Mouse (Mus musculus) midbrain, postnatal 0 days (tissue): ENCODE data around the gene Prn. TPM values are rescaled to one million over a fixed set of nuclear protein-coding genes. Genes with fewer than 3 reads are reported as not detected.

Source experiments
- ATAC-seq: fragments of 200-750 bp; cut with Nextera tagmentation; 2 replicates; pipeline ENCODE4 v1.8.0; 2017; ENCODE audit warnings: moderate number of reproducible peaks, mild to moderate bottlenecking, moderate TSS enrichment, moderate library complexity; ENCODE audit not compliant: low FRiP score
- DNase-seq: peaks from one replicate; pipeline ENCODE4 v3.0.0-alpha.2; 2015; ENCODE audit warnings: low spot score
- H3K27ac ChIP-seq: fragments of 300-500 bp; sonication (generic); 2 replicates; pipeline ENCODE4 v1.5.1; 2014; ENCODE audit warnings: low read depth, mild to moderate bottlenecking, low read length, mixed read lengths
- H3K27me3 ChIP-seq: fragments of 300-500 bp; sonication (generic); 2 replicates; pipeline ENCODE4 v1.6.1; 2014; ENCODE audit warnings: low read length, control low read depth, mixed read lengths; ENCODE audit not compliant: insufficient read depth
- H3K36me3 ChIP-seq: fragments of 300-500 bp; sonication (generic); 2 replicates; pipeline ENCODE4 v1.6.1; 2014; ENCODE audit warnings: low read length, control low read depth, mixed read lengths; ENCODE audit not compliant: insufficient read depth
- H3K4me1 ChIP-seq: fragments of 300-500 bp; sonication (generic); 2 replicates; pipeline ENCODE4 v1.6.1; 2014; ENCODE audit warnings: mild to moderate bottlenecking, control low read depth, antibody characterized with exemption, low read length, mixed read lengths; ENCODE audit not compliant: insufficient read depth
- H3K4me2 ChIP-seq: fragments of 300-500 bp; sonication (generic); 2 replicates; pipeline ENCODE4 v1.6.1; 2014; ENCODE audit warnings: low read depth, mild to moderate bottlenecking, low read length, mixed read lengths; ENCODE audit not compliant: poor library complexity, severe bottlenecking
- H3K4me3 ChIP-seq: fragments of 300-500 bp; sonication (generic); 2 replicates; pipeline ENCODE4 v1.5.1; 2014; ENCODE audit warnings: low read depth, mild to moderate bottlenecking, low read length, moderate library complexity
- H3K9ac ChIP-seq: fragments of 300-500 bp; sonication (generic); replicated peaks from 2 replicates; pipeline ENCODE4 v1.6.1; 2014; ENCODE audit warnings: mild to moderate bottlenecking, low read length, moderate library complexity, mixed read lengths; ENCODE audit not compliant: poor library complexity, severe bottlenecking
- H3K9me3 ChIP-seq: fragments of 300-500 bp; sonication (generic); 2 replicates; pipeline ENCODE4 v1.6.1; 2016; ENCODE audit warnings: low read length, control low read depth
- CTCF ChIP-seq: IDR thresholded peaks from 2 replicates; pipeline ENCODE4 v1.5.1; 2016; ENCODE audit warnings: antibody characterized with exemption, mild to moderate bottlenecking
- WGBS: fragments of 180-500 bp; shearing (Covaris S2); extraction: QIAGEN DNeasy Blood & Tissue Kit; methylation state at CpG from one replicate; pipeline ENCODE4 v1.1.7; 2014; 5-methylcytosine and 5-hydroxymethylcytosine counted together
- polyA plus RNA-seq: library from polyadenylated mRNA; unstranded; fragments of >200 nt; fragmentation: Nextera tagmentation; extraction: Ambion mirVana; gene quantifications from 2 replicates; pipeline ENCODE4 v1.2.1, GENCODE M21; 2015
- total RNA-seq: library from RNA; depleted of rRNA; stranded (reverse); fragments of >200 nt; gene quantifications from 2 replicates; pipeline ENCODE4 v1.2.3, GENCODE M21; 2014

Gene Prn
- total and polyA plus RNA-seq, 2 experiments from 2014 or later: not detected

GRCm38 (mm10) chr2:131940506-131940905, 30.7 kb downstream of the Prn start:
- no peaks in the 10 kb centered on the region for H3K9me3 ChIP-seq
- WGBS: 84% methylated on average over 3 of the region's 3 CpGs
- TF ChIP-seq CTCF: no peak
- DNase-seq (no peak), ATAC-seq (no peak)
- no peak overlapping the region for H3K27ac ChIP-seq
- H3K9ac ChIP-seq: no peak overlapping the region
- H3K4me1 ChIP-seq: no peaks in the 10 kb centered on the region
- H3K4me3 ChIP-seq: no peak overlapping the region
- no peak overlapping the region for H3K4me2 ChIP-seq
- peaks cover 19% of the 10 kb centered on the region for H3K36me3 ChIP-seq
- no peaks in the 10 kb centered on the region for H3K27me3 ChIP-seq

- Histone ChIP-seq H3K4me2 (no peak overlapping the region), H3K36me3 (peaks cover 17% of the 10 kb centered on the region), H3K9me3 (no peaks in the 10 kb centered on the region), H3K27me3 (no peaks in the 10 kb centered on the region), H3K27ac (no peak overlapping the region), H3K4me1 (no peaks in the 10 kb centered on the region), H3K4me3 (no peak overlapping the region), H3K9ac (no peak overlapping the region)
- WGBS: 79% methylated on average over 6 of the region's 6 CpGs
- DNase-seq (no peak), ATAC-seq (no peak)
- no peak for TF ChIP-seq CTCF
Observed at GRCm38 (mm10) chr2:131941501-131941900, 31.7 kb downstream of the Prn start.

GRCm38 (mm10) chr2:131944370-131944769, 34.6 kb downstream of the Prn start:
- no peak for DNase-seq
- WGBS: 11% methylated on average over 1 of the region's 1 CpGs

GRCm38 (mm10) chr2:131945225-131945624, 35.5 kb downstream of the Prn start:
- H3K27me3 ChIP-seq: no peaks in the 10 kb centered on the region; the same call in 1 of the 2 replicates
- H3K4me3 ChIP-seq: no peak overlapping the region
- no peak overlapping the region for H3K4me2 ChIP-seq
- no peak overlapping the region for H3K9ac ChIP-seq
- TF ChIP-seq CTCF: no peak
- H3K36me3 ChIP-seq: no peaks in the 10 kb centered on the region
- H3K27ac ChIP-seq: no peak overlapping the region
- H3K9me3 ChIP-seq: no peaks in the 10 kb centered on the region
- 78% methylated on average over 8 of the region's 8 CpGs for WGBS
- DNase-seq (no peak), ATAC-seq (no peak)
- H3K4me1 ChIP-seq: no peaks in the 10 kb centered on the region

More at GRCm38 (mm10) chr2:131944370-131944769, 34.6 kb downstream of the Prn start:
- Histone ChIP-seq H3K27me3 (no peaks in the 10 kb centered on the region), H3K36me3 (no peaks in the 10 kb centered on the region), H3K9me3 (no peaks in the 10 kb centered on the region), H3K4me2 (no peak overlapping the region), H3K9ac (no peak overlapping the region), H3K27ac (no peak overlapping the region), H3K4me3 (no peak overlapping the region), H3K4me1 (no peaks in the 10 kb centered on the region)
- ATAC-seq: no peak
- no peak for TF ChIP-seq CTCF

GRCm38 (mm10) chr2:131945765-131946164, 36.0 kb downstream of the Prn start:
- ATAC-seq (no peak), DNase-seq (no peak)
- Histone ChIP-seq H3K36me3 (no peaks in the 10 kb centered on the region), H3K4me3 (no peak overlapping the region), H3K27me3 (no peaks in the 10 kb centered on the region; the same call in 1 of the 2 replicates), H3K9ac (no peak overlapping the region), H3K4me2 (no peak overlapping the region), H3K27ac (no peak overlapping the region), H3K4me1 (no peaks in the 10 kb centered on the region), H3K9me3 (no peaks in the 10 kb centered on the region)
- no peak for TF ChIP-seq CTCF
- 84% methylated on average over 6 of the region's 6 CpGs for WGBS

GRCm38 (mm10) chr2:131946351-131946750, 36.6 kb downstream of the Prn start:
- no peaks in the 10 kb centered on the region; the same call in 1 of the 2 replicates for H3K27me3 ChIP-seq
- no peak overlapping the region for H3K4me3 ChIP-seq
- H3K27ac ChIP-seq: no peak overlapping the region
- no peak overlapping the region for H3K9ac ChIP-seq
- H3K4me1 ChIP-seq: no peaks in the 10 kb centered on the region
- no peak overlapping the region for H3K4me2 ChIP-seq
- DNase-seq: no peak
- ATAC-seq: no peak
- no peak for TF ChIP-seq CTCF
- no peaks in the 10 kb centered on the region for H3K9me3 ChIP-seq
- no peaks in the 10 kb centered on the region for H3K36me3 ChIP-seq
- 92% methylated on average over 16 of the region's 16 CpGs for WGBS
